Mouse (Mus musculus): Measurements from ENCODE around the gene Coq3.

DNA sequence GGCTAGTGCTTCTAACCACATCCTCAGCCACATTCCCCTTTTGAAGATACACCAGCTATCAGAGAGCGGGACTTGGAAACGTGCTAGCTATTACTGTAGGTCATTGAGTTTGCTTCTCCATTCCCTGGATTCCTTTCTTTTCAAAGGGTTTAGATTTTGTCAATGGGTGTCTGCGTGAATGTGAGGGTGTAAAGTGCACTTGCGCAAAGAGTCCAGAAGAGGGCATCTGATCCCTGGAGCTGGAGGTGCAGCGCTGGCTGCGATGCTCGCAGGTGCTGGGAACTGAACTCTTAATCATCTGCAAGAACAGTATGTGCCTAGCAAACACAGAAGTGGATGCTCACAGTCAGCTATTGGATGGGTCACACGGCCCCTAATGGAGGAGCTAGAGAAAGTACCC is 46.6 kb upstream of the Coq3 start:
- TF ChIP-seq POLR2A (IDR thresholded peaks at IDR 0.05; ENCODE audit: borderline replicate concordance, control insufficient read depth, low read depth, low read length) (no peak), CTCF (IDR thresholded peaks at IDR 0.05; ENCODE audit: control insufficient read depth, insufficient read depth, low read length) (peak; percentile 23; the same call in 1 of the 2 replicates)

Measured in bone marrow, adult 2 months (tissue).